Mouse (Mus musculus) frontal cortex, postnatal 14 days (tissue): ENCODE results near the gene Tmed1.
"Not testable (repeated sequence)": the region's sequence is repeated elsewhere in the genome, so short reads cannot be mapped to it uniquely, and the experiment has no call there.

ENCODE experiments used
- DNase-seq, 2 experiments: peaks; one replicate each; pipeline ENCODE4 v3.0.0; 2022; ENCODE audit warnings: low spot score in 2 of 2

Tmed1 gene

GRCm38 (mm10) chr9:21525937-21526633 is 16.0 kb upstream of the Tmed1 start, which contains the start of gene AB124611:
AB124611 (plus strand) TSS chr9:21526176.
- DNase-seq = no peak

DNA sequence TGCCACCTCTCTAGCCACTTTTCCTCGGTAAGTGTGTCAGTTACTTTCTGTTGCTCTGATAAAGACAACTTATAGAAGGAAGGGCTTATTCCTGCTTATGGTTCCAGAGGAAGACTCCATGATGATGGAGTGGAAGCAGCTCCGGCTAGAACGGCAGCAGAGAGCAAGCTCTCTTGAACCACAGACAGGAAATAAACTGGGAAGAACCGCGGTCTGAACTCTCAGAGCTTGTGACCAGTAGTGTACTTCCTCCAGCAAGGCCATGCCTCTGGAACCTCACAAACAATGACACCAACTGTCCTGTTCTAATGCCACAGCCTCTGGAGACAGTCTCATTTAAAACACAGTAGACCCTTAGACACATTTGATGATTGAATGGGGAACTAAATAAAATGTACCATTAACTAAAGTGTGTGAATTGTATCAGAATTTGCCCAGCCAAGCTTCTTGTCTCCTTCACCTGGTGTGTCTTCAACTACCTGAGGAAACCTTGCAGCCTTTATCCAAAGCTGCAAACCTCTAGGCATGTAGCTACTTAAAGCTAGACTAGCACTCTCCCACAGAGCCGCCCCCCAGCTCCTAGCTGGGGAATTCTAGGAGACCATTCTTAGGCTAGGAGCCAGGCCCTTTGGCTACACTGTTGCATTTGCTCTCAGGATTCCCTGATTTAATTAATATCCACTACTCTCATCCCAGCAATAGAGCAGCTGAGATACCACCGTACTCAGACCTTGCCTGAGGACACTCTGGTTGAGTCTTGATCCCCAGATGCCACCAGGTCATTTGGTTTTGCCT is 15.3 kb upstream of the Tmed1 start:
- no peak for DNase-seq

DNA sequence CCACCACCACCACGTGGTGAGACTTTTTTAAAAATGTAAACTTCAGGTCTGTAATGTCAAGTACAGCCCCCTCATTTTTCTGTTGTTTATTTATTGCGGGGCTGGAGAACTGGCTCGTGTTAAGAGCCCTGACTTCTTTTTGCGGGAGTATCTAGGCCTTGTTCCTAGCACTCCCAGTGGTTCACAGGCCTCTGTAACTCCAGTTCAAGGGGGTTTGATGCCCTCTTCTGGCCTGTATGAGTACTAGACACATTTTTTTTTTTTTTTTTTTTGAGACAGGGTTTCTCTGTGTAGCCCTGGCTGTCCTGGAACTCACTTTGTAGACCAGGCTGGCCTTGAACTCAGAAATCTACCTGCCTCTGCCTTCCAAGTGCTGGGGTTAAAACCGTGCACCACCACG is 8.6 kb upstream of the Tmed1 start:
- not testable (repeated sequence) for DNase-seq

GRCm38 (mm10) chr9:21517947-21518495 is 8.0 kb upstream of the Tmed1 start:
- DNase-seq = no peak

DNA sequence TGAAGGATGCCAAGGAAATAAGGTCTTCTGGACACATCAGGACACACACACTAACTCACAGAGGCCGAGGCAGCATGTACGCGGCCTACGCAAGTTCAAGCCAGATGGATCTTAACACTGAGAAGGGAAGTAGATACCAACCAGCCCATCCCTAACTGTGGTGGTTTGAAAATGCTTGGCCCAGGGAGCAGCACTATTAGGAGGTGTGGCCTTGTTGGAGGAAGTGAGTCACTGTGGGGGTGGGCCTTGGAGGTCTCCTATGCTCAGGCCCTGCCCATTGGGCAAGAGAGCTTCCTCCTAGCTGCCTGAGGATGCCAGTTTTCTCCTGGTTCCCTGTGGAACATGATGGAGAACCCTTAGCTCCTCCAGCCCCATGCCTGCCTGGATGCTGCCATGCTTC is 3.4 kb upstream of the Tmed1 start:
- DNase-seq = no peak

- no peak for DNase-seq
Measured at GRCm38 (mm10) chr9:21511052-21511451, 1.0 kb upstream of the Tmed1 start.

DNA sequence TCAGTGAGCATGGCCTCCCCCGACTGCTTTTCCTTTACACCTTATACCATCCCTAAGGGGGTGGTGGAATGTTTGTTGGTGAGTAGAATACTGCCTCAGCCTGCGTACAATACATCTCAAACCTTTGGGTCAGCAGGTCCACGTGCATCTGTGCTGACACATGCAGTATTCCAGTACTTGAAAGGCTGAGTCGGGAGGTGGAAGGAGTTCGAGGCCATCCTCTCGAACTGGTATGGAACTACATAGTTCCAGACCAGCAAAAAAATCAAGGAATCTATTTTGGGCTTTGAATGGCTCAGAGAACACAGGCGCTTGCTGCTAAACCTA is 600 bp upstream of the Tmed1 start:
- DNase-seq = no peak

GRCm38 (mm10) chr9:21508871-21509404 is 1.1 kb downstream of the Tmed1 start:
- no peak for DNase-seq

DNA sequence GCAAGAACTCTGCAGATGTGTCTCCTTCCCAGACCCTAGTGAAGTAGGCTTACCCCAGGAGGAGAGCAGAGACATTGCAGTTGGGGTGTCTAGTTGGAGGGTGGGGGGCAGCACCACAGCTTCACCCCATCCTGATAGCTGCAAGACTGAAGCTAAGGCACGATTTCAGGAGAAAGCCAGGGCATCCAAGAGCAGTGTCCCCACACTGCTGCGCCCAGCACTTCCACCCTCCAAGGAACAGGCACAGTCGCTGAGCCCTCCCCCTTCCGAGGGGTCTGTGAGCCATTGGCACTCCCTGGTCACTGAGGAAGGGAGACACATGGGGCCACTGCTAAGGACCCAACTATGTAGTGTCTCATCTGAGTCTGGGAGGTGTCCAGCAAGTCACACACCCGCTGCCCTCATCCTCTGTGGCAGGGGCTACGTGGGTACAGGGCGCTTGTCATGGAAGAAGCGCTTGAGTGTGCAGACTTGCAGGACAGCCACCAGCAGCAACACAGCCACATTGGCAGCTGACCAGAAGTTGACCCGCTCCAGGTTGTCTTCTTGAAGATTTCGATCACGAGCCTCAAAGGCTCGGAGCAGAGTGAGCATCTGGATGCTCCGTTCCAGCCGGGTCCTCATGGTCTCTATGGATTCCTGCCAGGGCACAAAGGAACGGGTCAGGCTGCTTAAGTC is 2.2 kb downstream of the Tmed1 start:
- no peak for DNase-seq

DNA sequence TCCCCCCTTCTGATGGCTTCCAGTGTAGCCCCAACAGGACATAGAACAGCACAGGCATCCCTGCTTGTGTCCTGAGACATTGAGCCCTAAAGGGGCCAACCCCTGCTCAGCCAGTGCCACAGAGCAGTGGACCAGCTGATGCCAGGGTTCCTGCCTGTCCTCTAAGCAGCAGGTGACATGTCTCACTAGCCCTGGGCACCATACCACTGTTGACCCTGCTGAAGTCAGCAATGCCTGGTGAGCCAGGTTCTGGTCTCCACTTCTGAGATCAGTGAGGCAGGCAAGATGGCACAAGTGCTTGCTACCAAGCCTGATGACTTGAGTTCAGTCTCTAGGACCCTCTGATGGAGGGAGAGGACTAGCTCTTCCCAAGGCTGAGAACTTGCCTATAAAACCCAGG is 4.3 kb downstream of the Tmed1 start:
- DNase-seq = no peak

- DNase-seq = no peak
Measured at GRCm38 (mm10) chr9:21503352-21503751, 6.7 kb downstream of the Tmed1 start.

GRCm38 (mm10) chr9:21498284-21498902 is 11.7 kb downstream of the Tmed1 start:
- DNase-seq = no peak

DNA sequence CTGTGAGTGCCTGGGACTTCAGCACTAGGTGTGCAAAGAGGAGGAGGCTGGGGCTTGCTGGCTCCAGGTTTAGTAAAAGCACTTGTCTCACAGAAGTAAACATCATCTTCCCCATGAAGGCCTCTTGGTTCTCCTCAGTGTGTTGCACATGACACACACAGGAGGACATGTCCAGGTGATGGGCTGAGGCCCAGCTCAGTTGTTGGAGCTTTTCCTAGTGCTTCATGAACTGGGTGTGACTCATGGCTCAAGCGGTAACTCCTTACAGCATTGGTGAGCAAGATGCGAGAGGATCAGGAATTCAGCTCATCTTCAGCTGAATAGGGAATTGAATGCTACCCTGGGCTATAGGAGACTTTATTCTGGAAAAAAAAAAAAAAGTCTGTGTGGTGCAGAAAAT is 12.4 kb downstream of the Tmed1 start:
- DNase-seq = no peak

GRCm38 (mm10) chr9:21497050-21497542 is 13.0 kb downstream of the Tmed1 start:
- DNase-seq = no peak

DNA sequence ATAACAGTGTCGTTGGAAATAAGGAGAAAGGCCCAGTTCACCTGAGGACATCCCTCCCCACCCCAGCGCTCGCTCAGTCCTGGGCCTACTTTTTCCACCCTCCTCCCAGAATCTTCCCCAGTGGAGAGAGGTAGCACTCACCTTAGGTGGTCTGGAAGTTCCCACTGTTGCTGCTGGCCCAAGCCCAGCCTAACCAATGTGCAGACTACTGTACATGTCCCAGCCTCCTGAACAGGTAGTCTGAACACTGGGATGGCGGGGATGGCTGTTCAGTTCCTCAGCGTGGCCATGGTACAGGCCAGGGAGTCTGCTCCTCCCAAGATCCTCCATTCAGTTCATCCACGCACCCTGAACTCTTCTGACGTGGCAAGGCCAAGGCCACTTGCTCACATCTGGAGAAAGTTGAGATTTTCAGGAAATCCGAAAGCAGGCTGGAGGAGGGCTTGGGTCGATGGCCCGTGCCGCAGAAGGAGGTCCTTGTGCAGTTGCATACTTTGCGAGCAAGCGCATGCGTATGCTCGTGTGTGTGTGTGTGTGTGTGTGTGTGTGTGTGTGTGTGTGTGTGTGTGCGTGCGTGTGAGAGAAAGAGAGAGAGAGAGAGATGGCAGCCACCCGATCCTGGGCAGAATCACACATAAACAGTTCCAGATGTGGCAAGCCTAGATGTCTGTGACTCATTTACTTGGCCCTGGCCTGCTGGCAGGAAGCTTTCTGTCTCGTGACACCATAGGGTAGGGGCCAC is 13.6 kb downstream of the Tmed1 start:
- no peak for DNase-seq

- DNase-seq = no peak
Measured at GRCm38 (mm10) chr9:21494726-21495125, 15.3 kb downstream of the Tmed1 start.

- no peak for DNase-seq
Measured at GRCm38 (mm10) chr9:21493907-21494306, 16.1 kb downstream of the Tmed1 start.

GRCm38 (mm10) chr9:21490696-21491095 is 19.4 kb downstream of the Tmed1 start:
- no peak for DNase-seq

DNA sequence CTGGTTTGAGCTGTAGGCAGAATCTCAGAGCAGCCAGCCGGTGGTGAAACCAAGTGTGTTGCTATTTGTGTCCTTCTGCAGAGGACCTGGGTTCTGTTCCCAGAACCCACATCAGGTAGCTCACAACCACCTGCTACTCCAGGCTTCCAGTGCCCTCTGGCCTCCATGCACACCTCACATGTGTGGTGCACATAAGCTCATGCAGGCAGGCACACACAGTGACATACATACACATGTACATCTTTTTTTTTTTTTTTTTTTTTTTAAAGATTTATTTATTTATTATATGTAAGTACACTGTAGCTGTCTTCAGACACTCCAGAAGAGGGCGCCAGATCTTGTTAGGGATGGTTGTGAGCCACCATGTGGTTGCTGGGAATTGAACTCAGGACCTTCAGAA is 21.8 kb downstream of the Tmed1 start:
- DNase-seq = not testable (repeated sequence)

DNA sequence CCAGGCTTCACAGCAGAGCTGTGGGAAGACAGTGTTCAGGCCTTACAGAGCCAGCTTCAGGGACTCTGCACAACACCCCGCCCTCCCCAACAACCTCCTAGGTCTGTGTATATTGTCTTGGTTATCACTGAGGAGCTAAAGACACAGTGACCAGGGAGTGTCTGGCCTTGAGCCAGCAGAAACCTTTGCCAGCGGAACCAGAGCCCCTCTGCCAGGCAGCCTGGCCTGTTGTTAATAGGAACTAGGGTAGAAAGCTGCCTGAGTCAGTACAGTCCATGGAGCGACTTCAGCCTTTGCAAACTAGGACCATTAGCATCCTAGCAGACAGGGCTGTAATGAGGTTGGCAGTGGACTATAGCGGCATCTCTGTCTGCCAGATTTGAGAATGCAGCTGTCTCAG is 26.0 kb downstream of the Tmed1 start:
- DNase-seq = no peak

DNA sequence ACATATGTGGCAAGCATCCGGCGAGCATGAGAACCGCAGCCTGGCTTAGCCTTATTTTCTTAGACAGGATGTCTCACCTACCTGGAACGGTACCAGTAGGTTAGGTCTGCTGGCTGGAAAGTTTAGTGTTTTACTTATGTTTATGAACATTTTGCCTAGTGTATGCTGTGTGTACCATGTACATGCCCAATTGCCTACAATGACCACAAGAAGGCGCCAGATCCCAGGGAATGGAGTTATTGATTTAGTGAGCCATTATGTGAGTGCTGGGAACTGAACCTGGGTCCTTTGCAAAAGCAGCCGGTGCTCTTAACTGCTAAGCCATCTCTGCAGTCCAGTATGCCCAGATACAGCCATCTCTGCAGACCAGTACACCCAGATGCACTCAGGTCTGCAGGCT is 32.3 kb downstream of the Tmed1 start:
- DNase-seq = no peak
